Mouse (Mus musculus): ENCODE measurements around the gene Txndc16. TPM values are rescaled to one million over a fixed set of nuclear protein-coding genes. Genes with fewer than 3 reads are reported as not detected.

Txndc16 gene
- polyA plus RNA-seq, 1 experiment from 2014 or later, result 4.1 TPM

DNA sequence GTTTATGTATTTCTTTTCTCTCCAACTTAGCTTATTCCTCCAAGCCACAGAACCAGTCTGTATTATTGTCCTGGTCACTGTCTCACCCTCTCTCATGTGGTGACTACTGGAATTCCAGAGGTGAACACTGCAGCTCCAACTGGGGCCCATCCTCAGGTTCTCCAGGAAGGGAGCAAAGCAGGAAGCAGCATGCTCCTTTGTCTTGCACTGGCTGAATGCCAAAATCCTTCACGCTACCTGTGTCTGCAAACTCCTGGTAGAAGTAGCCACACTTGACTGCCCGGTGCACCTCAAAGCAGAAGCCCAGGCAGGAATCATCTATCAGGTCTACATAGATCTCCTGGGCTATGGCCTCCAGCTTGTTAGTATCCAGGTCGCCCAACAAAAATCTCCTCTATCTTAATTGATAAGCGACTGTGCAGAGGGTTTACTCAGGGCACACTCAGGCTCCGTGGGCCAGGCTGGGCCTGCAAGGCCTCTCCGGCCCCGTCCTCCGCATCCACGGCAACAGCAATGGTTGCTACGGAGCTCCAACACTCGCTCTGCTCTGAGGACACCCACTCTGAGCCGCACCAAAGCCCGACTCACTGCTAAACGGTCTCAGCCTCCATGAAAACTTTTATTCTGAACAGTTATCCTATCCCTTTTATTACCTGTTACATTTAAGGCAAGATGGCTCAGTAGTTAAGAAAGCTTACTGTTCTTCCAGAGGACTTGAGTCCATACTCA, 45.0 kb downstream of the Txndc16 start:
- no peak overlapping the region for H3K27ac ChIP-seq (ENCODE audit: low read depth, low read length)
- no peaks in the 10 kb centered on the region for H3K4me1 ChIP-seq (replicated peaks; ENCODE audit: control insufficient read depth, insufficient read depth, low read length)
- no peaks in the 10 kb centered on the region for H3K36me3 ChIP-seq (ENCODE audit: control insufficient read depth, insufficient read depth, low read length)
- no peaks in the 10 kb centered on the region for H3K9me3 ChIP-seq (ENCODE audit: control insufficient read depth, low read length)
- no peak overlapping the region for H3K4me2 ChIP-seq
- ATAC-seq (replicated peaks; ENCODE audit: low FRiP score), result no peak
- no peak for DNase-seq (ENCODE audit: low spot score)
- no peak overlapping the region for H3K4me3 ChIP-seq (ENCODE audit: low read depth, low read length)
- no peak overlapping the region for H3K9ac ChIP-seq (ENCODE audit: low read depth, low read length)
- WGBS, result 85% methylated on average over 14 of the region's 14 CpGs
- H3K27me3 ChIP-seq (replicated peaks; ENCODE audit: control insufficient read depth, insufficient read depth, low read length), result no peaks in the 10 kb centered on the region

DNA sequence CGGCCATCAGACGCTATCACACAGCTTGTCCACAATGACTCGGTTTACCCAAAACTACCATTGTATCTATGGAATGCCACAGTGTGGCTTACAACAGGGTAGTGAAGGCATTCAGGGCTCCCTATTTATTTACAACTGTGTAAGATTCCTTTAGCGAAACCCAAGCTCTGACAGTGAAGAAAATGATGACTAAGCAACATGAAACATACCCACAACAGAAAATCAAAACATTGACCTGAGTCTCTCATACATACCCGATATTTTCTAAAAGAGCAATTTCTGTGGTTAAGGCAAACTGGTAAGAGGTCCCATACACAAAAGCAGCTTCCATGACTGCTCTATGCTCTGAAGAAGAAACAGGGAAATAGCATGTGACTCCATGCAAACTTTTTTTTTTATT, 47.9 kb downstream of the Txndc16 start:
- Histone ChIP-seq H3K27me3 (replicated peaks; ENCODE audit: control insufficient read depth, insufficient read depth, low read length) (no peaks in the 10 kb centered on the region), H3K4me3 (ENCODE audit: low read depth, low read length) (no peak overlapping the region), H3K9me3 (ENCODE audit: control insufficient read depth, low read length) (no peaks in the 10 kb centered on the region), H3K36me3 (ENCODE audit: control insufficient read depth, insufficient read depth, low read length) (no peaks in the 10 kb centered on the region), H3K4me2 (no peak overlapping the region), H3K27ac (ENCODE audit: low read depth, low read length) (no peak overlapping the region), H3K4me1 (replicated peaks; ENCODE audit: control insufficient read depth, insufficient read depth, low read length) (no peaks in the 10 kb centered on the region), H3K9ac (ENCODE audit: low read depth, low read length) (no peak overlapping the region)
- 85% methylated on average over 5 of the region's 5 CpGs for WGBS
- no peak for DNase-seq (ENCODE audit: low spot score)
- no peak for ATAC-seq (replicated peaks; ENCODE audit: low FRiP score)

DNA sequence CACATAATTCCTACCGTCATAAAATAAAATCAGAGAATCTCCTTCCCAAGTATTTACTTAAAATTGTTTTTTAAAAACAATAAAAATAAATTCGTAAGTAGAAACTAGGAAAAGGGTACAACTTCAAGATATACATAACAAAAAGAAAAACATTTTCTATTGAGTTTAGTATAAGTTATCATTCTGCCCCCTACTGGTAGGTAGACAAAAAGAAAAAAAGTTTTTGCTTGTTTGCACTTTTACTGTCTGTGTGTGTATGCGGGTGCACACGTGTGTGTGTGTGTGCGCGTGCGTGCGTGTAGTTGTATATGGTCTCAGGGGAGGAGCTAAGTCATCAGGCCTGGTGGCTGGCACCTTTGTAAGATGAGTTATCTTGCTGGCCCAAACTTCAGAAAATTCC, 52.8 kb downstream of the Txndc16 start:
- WGBS, result 73% methylated on average over 8 of the region's 8 CpGs
- no peak overlapping the region for H3K9ac ChIP-seq (ENCODE audit: low read depth, low read length)
- no peak overlapping the region for H3K4me3 ChIP-seq (ENCODE audit: low read depth, low read length)
- no peak overlapping the region for H3K27ac ChIP-seq (ENCODE audit: low read depth, low read length)
- H3K4me2 ChIP-seq, result no peak overlapping the region
- H3K27me3 ChIP-seq (replicated peaks; ENCODE audit: control insufficient read depth, insufficient read depth, low read length), result no peaks in the 10 kb centered on the region
- no peaks in the 10 kb centered on the region for H3K36me3 ChIP-seq (ENCODE audit: control insufficient read depth, insufficient read depth, low read length)
- H3K9me3 ChIP-seq (ENCODE audit: control insufficient read depth, low read length), result no peaks in the 10 kb centered on the region
- DNase-seq (ENCODE audit: low spot score) (no peak), ATAC-seq (replicated peaks; ENCODE audit: low FRiP score) (no peak)
- no peaks in the 10 kb centered on the region for H3K4me1 ChIP-seq (replicated peaks; ENCODE audit: control insufficient read depth, insufficient read depth, low read length)

DNA sequence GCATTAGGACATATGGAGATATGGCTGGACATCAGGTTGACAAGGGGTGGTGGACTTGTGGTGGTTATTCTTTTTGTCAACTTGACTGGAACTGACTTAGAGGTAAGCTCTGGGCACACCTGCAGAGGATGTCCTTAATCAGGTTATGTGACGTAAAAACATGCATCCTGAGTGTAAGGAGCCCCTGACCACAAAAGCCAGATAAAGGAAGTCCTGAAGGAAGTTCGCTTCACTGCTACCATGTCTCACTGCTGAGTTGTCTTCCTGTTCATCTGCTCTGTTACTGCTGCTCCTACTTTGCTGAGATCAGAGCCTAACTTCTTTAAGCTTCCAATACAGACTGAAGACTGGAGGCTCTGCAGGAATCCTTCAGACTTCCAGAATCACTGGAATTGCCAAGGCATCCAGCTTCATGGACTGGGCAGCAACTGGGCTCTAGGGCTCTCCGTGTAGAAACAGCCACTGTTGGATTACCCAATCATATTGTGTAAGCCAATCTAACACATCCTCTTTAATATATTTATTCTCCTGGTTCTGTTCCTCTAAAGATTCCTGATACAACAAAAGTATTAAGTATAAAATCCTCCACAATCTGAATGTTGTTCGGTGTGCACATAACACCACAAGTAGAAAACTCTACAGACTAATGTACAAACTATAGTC, 64.5 kb downstream of the Txndc16 start:
- H3K36me3 ChIP-seq (ENCODE audit: control insufficient read depth, insufficient read depth, low read length), result no peaks in the 10 kb centered on the region
- no peak for ATAC-seq (replicated peaks; ENCODE audit: low FRiP score)
- H3K9ac ChIP-seq (ENCODE audit: low read depth, low read length), result no peak overlapping the region
- no peaks in the 10 kb centered on the region for H3K4me1 ChIP-seq (replicated peaks; ENCODE audit: control insufficient read depth, insufficient read depth, low read length)
- DNase-seq (ENCODE audit: low spot score), result no peak
- no peaks in the 10 kb centered on the region for H3K9me3 ChIP-seq (ENCODE audit: control insufficient read depth, low read length)
- H3K27ac ChIP-seq (ENCODE audit: low read depth, low read length), result no peak overlapping the region
- WGBS, result 53% methylated on average over 4 of the region's 4 CpGs
- H3K4me2 ChIP-seq, result no peak overlapping the region
- no peak overlapping the region for H3K4me3 ChIP-seq (ENCODE audit: low read depth, low read length)
- no peaks in the 10 kb centered on the region for H3K27me3 ChIP-seq (replicated peaks; ENCODE audit: control insufficient read depth, insufficient read depth, low read length)

DNA sequence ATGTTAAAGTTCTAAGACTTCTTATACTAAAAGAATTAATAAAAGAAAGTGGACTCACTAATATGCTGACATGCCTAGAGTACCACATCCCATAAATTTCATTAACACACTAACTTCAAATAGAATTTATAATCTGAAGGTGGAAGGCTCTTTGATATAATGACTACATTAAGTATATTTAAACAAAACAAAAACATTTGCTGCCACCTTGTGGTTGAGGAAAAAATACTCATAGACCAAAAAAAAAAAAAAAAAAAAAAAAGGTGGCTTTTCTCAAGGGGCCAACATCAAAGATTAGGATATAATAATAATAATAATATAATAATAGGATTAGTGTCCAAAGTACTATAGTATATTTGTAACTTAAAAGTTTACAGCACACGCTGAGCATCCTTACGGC, 66.9 kb downstream of the Txndc16 start:
- H3K4me2 ChIP-seq, result no peak overlapping the region
- no peaks in the 10 kb centered on the region for H3K4me1 ChIP-seq (replicated peaks; ENCODE audit: control insufficient read depth, insufficient read depth, low read length)
- no peaks in the 10 kb centered on the region for H3K36me3 ChIP-seq (ENCODE audit: control insufficient read depth, insufficient read depth, low read length)
- ATAC-seq (replicated peaks; ENCODE audit: low FRiP score) (no peak), DNase-seq (ENCODE audit: low spot score) (no peak)
- H3K4me3 ChIP-seq (ENCODE audit: low read depth, low read length), result no peak overlapping the region
- H3K27me3 ChIP-seq (replicated peaks; ENCODE audit: control insufficient read depth, insufficient read depth, low read length), result no peaks in the 10 kb centered on the region
- H3K9me3 ChIP-seq (ENCODE audit: control insufficient read depth, low read length), result no peaks in the 10 kb centered on the region
- H3K27ac ChIP-seq (ENCODE audit: low read depth, low read length), result no peak overlapping the region
- H3K9ac ChIP-seq (ENCODE audit: low read depth, low read length), result no peak overlapping the region
- WGBS, result 86% methylated on average over 2 of the region's 2 CpGs

DNA sequence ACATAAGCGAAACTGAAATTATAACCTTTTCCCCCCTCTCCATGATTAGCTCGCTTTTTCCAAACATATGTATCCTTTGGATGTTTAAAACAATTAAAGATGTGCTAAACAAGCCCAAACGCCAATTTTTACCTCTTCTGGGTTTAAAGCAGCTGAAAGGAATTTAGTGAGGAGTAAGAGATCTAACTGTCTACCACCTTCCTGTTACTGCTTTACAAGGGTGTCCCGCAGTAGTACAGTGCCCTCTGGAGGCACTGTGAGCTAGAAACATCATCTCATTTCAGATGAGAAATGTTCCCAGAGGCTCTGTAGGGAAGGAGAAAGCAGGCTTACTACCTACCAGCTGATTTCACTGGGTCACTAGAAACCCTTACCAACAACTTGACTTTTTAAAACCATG, 77.6 kb downstream of the Txndc16 start:
- Histone ChIP-seq H3K27me3 (replicated peaks; ENCODE audit: control insufficient read depth, insufficient read depth, low read length) (no peaks in the 10 kb centered on the region), H3K4me1 (replicated peaks; ENCODE audit: control insufficient read depth, insufficient read depth, low read length) (no peaks in the 10 kb centered on the region), H3K4me3 (ENCODE audit: low read depth, low read length) (no peak overlapping the region), H3K9me3 (ENCODE audit: control insufficient read depth, low read length) (no peaks in the 10 kb centered on the region), H3K9ac (ENCODE audit: low read depth, low read length) (no peak overlapping the region), H3K27ac (ENCODE audit: low read depth, low read length) (no peak overlapping the region), H3K4me2 (no peak overlapping the region), H3K36me3 (ENCODE audit: control insufficient read depth, insufficient read depth, low read length) (no peaks in the 10 kb centered on the region)
- DNase-seq (ENCODE audit: low spot score) (no peak), ATAC-seq (replicated peaks; ENCODE audit: low FRiP score) (no peak)
- 42% methylated on average over 4 of the region's 4 CpGs for WGBS

DNA sequence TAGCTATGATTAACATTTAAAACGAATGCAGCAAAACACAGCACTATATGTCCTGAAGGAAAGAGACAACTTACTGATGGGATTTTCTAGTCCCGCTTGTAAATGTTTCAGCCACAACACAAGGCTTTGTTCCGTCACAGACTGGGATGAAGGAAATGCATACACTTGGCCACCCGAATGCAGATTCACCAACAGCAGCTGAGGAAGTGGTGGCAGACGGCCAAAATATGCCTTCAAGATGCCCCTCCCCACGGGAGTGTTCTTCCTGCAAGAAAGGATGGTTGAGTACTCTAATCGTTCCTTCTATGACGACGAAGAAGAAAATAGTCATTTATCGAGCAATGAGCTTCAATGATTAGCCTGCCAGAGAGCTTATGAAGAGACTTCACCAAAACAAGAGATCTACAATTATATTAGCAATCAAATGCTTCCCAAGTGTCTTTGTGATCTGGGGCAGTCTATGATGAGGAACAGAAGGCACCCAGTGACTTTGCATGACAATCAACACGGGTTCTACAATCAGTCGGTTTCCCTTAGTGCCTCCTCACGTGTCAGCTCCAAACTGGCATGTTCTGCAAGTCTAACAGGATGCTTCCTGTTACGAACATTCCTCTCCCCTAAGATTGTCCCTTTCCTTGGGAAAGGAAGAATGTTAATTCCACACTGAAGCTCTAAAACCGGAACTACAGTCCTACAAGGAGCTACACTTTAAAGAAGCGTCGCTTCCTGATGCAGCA, 79.6 kb downstream of the Txndc16 start:
- Histone ChIP-seq H3K4me2 (no peak overlapping the region), H3K9me3 (ENCODE audit: control insufficient read depth, low read length) (no peaks in the 10 kb centered on the region), H3K27ac (ENCODE audit: low read depth, low read length) (no peak overlapping the region), H3K9ac (ENCODE audit: low read depth, low read length) (no peak overlapping the region), H3K27me3 (replicated peaks; ENCODE audit: control insufficient read depth, insufficient read depth, low read length) (no peaks in the 10 kb centered on the region), H3K36me3 (ENCODE audit: control insufficient read depth, insufficient read depth, low read length) (no peaks in the 10 kb centered on the region), H3K4me3 (ENCODE audit: low read depth, low read length) (no peak overlapping the region), H3K4me1 (replicated peaks; ENCODE audit: control insufficient read depth, insufficient read depth, low read length) (no peaks in the 10 kb centered on the region)
- ATAC-seq (replicated peaks; ENCODE audit: low FRiP score) (no peak), DNase-seq (ENCODE audit: low spot score) (no peak)
- WGBS, result 72% methylated on average over 17 of the region's 17 CpGs

DNA sequence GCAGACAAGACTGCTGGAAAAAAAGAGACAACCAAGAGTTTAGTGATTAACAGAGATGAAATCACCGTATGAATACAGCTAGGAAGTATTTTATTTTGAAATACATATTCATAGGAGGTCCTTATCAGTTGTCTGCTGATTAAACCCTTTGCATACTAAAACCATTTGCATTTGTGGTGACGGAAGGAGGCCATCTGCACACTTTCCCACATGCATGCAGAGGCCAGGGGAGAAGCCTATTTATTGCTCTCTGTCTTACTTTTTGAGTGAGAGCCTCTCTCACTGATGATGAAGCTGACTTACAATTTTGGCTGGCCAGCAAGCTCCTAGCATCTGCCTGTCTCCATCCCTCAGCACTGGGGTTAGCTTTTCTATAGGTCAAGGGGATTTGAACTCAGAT, 84.2 kb downstream of the Txndc16 start:
- ATAC-seq (replicated peaks; ENCODE audit: low FRiP score) (no peak), DNase-seq (ENCODE audit: low spot score) (no peak)
- Histone ChIP-seq H3K9me3 (ENCODE audit: control insufficient read depth, low read length) (no peaks in the 10 kb centered on the region), H3K4me1 (replicated peaks; ENCODE audit: control insufficient read depth, insufficient read depth, low read length) (no peaks in the 10 kb centered on the region), H3K4me3 (ENCODE audit: low read depth, low read length) (no peak overlapping the region), H3K36me3 (ENCODE audit: control insufficient read depth, insufficient read depth, low read length) (no peaks in the 10 kb centered on the region), H3K27me3 (replicated peaks; ENCODE audit: control insufficient read depth, insufficient read depth, low read length) (no peaks in the 10 kb centered on the region), H3K4me2 (no peak overlapping the region), H3K9ac (ENCODE audit: low read depth, low read length) (no peak overlapping the region), H3K27ac (ENCODE audit: low read depth, low read length) (no peak overlapping the region)
- WGBS, result 75% methylated on average over 2 of the region's 2 CpGs

All from liver, embryonic 11.5 days (tissue).